Mouse (Mus musculus) megakaryocyte progenitor cell, adult 5-6 weeks (primary cell): ENCODE data around the gene Stac. TPM values are rescaled to one million over a fixed set of nuclear protein-coding genes. Genes with fewer than 3 reads are reported as not detected.

Experiments
- ATAC-seq: replicated peaks from 2 replicates; pipeline ENCODE4 v1.8.0; 2016; ENCODE audit warnings: mild to moderate bottlenecking, moderate TSS enrichment, inconsistent platforms; ENCODE audit not compliant: poor library complexity
- total RNA-seq, 2 experiments: library from RNA; stranded (forward) in 1 of 2; stranded (reverse) in 1 of 2; fragments of 157-497, 149-512 nt in 1 of 2; fragments of 200-1000 nt in 1 of 2; gene quantifications; 2 replicates each; pipeline versions ENCODE4 v1.2.3 to v1.2.4; 2015 to 2017

Stac gene
- total RNA-seq (2015) (not detected in 2 replicates), total RNA-seq (2017) (not detected in 2 replicates)

DNA sequence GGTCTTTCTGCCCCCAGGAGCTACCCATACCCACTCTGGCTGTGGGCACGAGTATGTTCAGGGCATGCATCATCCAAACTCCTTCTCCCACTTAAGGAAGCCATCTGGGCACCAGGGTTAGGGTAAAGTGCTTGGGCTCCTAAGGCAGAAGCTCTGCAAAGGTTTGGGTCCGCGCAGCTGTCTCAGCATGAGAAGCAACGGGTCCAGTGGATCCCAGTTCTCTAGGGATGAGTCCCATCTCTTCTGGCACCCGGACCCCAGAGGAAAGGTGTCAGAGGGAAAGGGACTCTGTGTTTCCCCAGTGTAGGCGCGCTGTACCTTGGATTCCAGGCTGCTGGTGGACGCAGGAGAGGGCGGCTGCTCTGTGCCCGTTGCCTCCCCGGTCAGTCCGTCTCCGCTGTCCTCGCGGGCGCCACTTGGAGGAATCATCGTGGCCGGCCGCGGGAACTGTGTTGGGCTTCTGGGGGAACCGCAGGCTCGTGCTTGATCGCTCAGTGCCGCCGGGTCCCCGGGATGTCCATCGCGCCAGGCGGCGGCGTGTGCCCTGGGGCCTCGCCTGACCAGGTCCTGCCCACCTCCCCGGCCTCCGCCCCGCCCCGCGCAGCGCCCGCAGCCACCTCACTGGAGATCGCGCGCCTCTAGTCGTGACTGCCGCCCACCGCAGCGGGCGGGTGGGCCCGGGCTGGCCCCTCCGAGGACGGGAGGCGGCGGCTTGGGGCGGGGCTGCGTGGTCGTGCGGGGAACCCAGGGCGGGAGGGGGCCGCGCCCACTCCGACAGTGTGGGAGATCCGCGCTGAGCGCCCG is at the start of gene Stac:
Gene Stac, minus strand, starts transcription at position 669 of the 804 bp plus-strand sequence.
- 0 out of 2 replicates have a peak, but pooled peaks have one; percentile 1 for ATAC-seq

- ATAC-seq, result no peak
These were observed 49.5 kb upstream of the Stac start for GRCm38 (mm10) chr9:111739431-111740245.

GRCm38 (mm10) chr9:111739026-111739425 is 48.9 kb upstream of the Stac start:
- ATAC-seq, result no peak

GRCm38 (mm10) chr9:111737796-111738195 is 47.6 kb upstream of the Stac start:
- ATAC-seq, result no peak

GRCm38 (mm10) chr9:111735931-111736330 is 45.8 kb upstream of the Stac start:
- no peak for ATAC-seq

DNA sequence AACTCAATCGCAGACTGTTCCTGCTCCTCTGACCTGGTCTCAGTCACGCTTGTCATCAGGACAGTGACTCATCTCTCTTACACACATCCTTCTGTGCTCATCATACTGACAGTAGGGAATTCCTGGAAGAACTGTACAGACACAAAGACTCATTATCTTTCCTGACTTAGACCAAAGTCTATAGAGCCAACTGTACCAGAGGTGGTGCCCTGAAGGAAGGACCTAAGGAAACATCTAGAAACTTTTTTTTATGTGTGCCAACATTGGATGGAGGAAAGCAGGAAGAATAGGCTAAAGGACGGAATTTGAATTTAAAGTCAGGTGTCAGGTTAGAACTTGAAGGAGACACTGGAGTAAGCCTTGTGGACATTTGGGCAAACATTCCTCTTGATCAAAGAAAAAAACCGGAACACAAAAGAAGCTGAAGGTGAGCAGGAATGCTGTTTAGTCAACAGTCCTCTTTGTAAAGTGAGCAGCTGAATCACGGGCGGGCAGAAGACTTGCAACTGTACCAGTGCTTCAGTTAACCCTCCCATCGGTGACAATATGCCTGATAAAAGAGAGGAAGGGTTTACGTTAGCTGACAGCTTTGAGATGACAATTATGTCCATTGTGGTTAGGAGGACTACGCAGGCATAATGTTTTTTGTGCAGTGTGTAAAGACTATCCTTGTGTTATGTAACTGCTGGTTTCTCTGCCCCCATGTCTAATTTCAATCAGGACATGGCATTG is 42.0 kb upstream of the Stac start:
- ATAC-seq, result no peak

DNA sequence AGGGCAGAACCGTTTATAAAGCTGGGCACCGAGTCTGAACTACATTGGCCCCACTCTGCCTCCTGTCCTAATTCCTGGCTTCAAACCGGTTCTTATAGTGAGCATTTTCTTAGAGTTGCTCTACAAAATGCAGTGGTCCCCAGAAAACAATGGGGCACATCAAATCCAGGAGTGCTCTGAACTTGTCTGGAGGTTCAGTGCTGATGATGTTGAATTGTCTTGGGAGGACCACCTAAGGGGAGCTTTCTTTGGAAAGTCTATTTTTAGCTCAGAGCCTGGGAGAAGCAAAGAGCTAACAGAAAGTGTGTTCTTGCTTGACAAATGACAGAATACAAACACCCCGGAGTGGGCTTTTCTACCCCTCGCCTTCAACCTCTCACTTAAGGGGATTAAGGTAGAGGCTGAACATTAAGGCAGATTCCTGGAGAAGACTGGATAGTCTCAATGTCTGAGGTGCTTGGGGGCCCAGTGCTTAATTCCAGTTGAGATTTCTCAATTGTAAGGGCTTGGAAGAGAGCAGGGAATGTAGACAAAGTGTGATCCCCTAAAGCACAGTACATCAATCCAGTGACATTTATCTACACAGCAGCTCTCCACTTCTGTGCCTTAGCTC is 34.9 kb upstream of the Stac start:
- ATAC-seq, result no peak

- ATAC-seq, result no peak
These were observed 24.3 kb upstream of the Stac start for GRCm38 (mm10) chr9:111714457-111714856.

DNA sequence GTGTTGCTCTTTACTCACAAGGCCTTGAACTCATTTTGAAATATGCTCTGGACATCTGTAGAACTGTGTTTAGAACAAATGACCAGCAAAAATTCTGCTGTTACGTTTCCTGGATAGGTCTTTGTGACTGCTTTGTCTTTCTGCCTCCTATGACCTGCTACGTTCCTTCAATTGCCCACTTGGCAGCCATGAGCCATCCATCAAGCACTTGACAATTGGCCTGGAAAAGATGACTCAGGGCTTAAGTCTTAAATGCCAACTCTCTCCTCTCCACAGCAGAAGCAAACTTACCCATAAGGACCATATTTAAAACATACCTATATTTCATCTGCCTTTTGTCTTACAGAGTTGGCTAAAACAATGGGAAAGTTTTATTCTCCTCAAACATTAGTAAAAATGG is 10.0 kb upstream of the Stac start:
- no peak for ATAC-seq

- ATAC-seq, result no peak
These were observed 322 bp upstream of the Stac start for GRCm38 (mm10) chr9:111690484-111690855.

GRCm38 (mm10) chr9:111689146-111689545 is 1.0 kb downstream of the Stac start:
- no peak for ATAC-seq

GRCm38 (mm10) chr9:111684170-111684569 is 6.0 kb downstream of the Stac start:
- no peak for ATAC-seq

GRCm38 (mm10) chr9:111679516-111679915 is 10.6 kb downstream of the Stac start:
- ATAC-seq, result no peak

GRCm38 (mm10) chr9:111669816-111670215 is 20.3 kb downstream of the Stac start:
- ATAC-seq, result no peak

- no peak for ATAC-seq
These were observed 35.1 kb downstream of the Stac start for GRCm38 (mm10) chr9:111655066-111655465.

GRCm38 (mm10) chr9:111644228-111644627 is 45.9 kb downstream of the Stac start:
- ATAC-seq, result no peak

GRCm38 (mm10) chr9:111643369-111643768 is 46.8 kb downstream of the Stac start:
- no peak for ATAC-seq

GRCm38 (mm10) chr9:111637641-111638040 is 52.5 kb downstream of the Stac start:
- ATAC-seq, result no peak

GRCm38 (mm10) chr9:111632833-111633232 is 57.3 kb downstream of the Stac start:
- ATAC-seq, result no peak

DNA sequence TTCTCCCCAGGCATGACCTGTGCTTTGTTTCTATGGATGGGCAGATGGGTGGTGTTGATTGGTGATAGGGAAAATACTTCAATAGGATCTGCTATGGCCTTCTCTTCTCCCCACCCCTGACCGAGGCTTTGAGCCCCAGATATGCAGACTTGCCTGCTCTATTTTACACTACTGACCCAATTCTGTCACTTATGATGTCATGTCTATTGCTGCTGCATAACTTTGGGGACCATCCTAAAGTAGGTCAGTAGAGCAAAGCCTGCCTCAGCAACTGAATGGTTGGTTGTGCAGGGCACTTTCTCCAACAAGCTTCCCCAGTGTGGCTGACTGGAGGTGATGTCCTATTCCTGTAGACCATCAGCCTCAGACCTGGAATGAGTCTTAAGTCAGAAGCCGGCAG is 69.0 kb downstream of the Stac start:
- no peak for ATAC-seq

DNA sequence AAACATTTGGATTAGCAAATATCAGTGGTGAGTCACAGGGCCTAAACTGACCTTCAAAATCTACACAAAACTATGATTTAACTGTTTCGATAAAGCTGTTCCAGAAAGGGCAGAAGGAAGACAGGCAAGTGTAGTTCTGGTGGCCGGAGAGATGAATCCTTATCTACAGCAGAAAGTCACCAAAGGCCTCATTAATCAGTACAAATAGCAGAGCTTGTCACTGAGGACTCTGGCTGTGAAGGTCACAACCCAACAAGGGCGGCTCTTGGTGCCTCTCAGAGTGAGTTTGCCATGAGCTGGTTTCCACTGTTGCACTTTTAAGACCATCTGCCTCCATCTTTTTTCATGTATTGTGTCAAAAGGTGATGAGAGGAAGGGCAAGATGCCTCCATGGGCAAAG is 78.8 kb downstream of the Stac start:
- ATAC-seq, result no peak
